Mouse (Mus musculus) liver, embryonic 14.5 days (tissue): ENCODE data around the gene Itpk1. TPM values are rescaled to one million over a fixed set of nuclear protein-coding genes. Genes with fewer than 3 reads are reported as not detected.

Experiments used
- ATAC-seq: fragments of 200-750 bp; cut with Nextera tagmentation; 2 replicates; pipeline ENCODE4 v1.8.0; 2017; ENCODE audit warnings: moderate number of reproducible peaks, mild to moderate bottlenecking, moderate library complexity; ENCODE audit not compliant: insufficient read depth
- DNase-seq, 3 experiments: peaks; one replicate each; pipeline ENCODE4 v3.0.0-alpha.2; 2012 to 2013; ENCODE audit warnings: low read depth in 3 of 3, low spot score in 3 of 3
- H3K27ac ChIP-seq: fragments of 300-500 bp; sonication (generic); 2 replicates; pipeline ENCODE4 v1.5.1; 2014; ENCODE audit warnings: moderate library complexity, mild to moderate bottlenecking, control low read depth, inconsistent platforms
- H3K27me3 ChIP-seq: fragments of 300-500 bp; sonication (generic); 2 replicates; pipeline ENCODE4 v1.6.1; 2014; ENCODE audit warnings: mild to moderate bottlenecking, low read length, moderate library complexity; ENCODE audit not compliant: control insufficient read depth, insufficient read depth
- H3K36me3 ChIP-seq: fragments of 300-500 bp; sonication (generic); replicated peaks from 2 replicates; pipeline ENCODE4 v1.6.1; 2014; ENCODE audit warnings: low read depth; ENCODE audit not compliant: control insufficient read depth, insufficient read depth
- H3K4me1 ChIP-seq, 2 experiments: fragments of 200-500 bp in 1 of 2; fragments of 300-500 bp in 1 of 2; sonication (generic) in 1 of 2; replicated peaks; 2 replicates each; pipeline ENCODE4 v1.6.1; 2012 to 2014; ENCODE audit warnings: antibody characterized with exemption in 1 of 2, inconsistent platforms in 1 of 2, low read length in 1 of 2; ENCODE audit not compliant: control insufficient read depth in 2 of 2, insufficient read depth in 2 of 2
- H3K4me2 ChIP-seq: fragments of 300-500 bp; sonication (generic); 2 replicates; pipeline ENCODE4 v1.6.1; 2014; ENCODE audit warnings: low read depth, mild to moderate bottlenecking, control low read depth, moderate library complexity
- H3K4me3 ChIP-seq, 2 experiments: fragments of 200-500 bp in 1 of 2; fragments of 300-500 bp in 1 of 2; sonication (generic) in 1 of 2; 2 replicates each; pipeline ENCODE4 v1.5.1; 2012 to 2014; ENCODE audit warnings: low read depth in 2 of 2, low read length in 2 of 2, mild to moderate bottlenecking in 2 of 2, control low read depth in 1 of 2, inconsistent platforms in 1 of 2, moderate library complexity in 1 of 2; ENCODE audit not compliant: insufficient read depth in 1 of 2
- H3K9ac ChIP-seq: fragments of 300-500 bp; sonication (generic); replicated peaks from 2 replicates; pipeline ENCODE4 v1.6.1; 2014; ENCODE audit warnings: mild to moderate bottlenecking, control low read depth, moderate library complexity
- H3K9me3 ChIP-seq: fragments of 300-500 bp; sonication (generic); 2 replicates; pipeline ENCODE4 v1.6.1; 2016; ENCODE audit warnings: low read length, mixed read lengths; ENCODE audit not compliant: control insufficient read depth
- CTCF ChIP-seq: IDR thresholded peaks from 2 replicates; pipeline ENCODE4 v1.5.1; 2016; ENCODE audit warnings: antibody characterized with exemption, low read depth, control low read depth
- EP300 ChIP-seq: IDR thresholded peaks from 2 replicates; pipeline ENCODE4 v1.6.1; 2016; ENCODE audit warnings: antibody characterized with exemption, low read depth
- WGBS: fragments of 180-500 bp; shearing (Covaris S2); extraction: QIAGEN DNeasy Blood & Tissue Kit; methylation state at CpG from one replicate; pipeline ENCODE4 v1.1.7; 2014; ENCODE audit not compliant: insufficient replicate concordance; 5-methylcytosine and 5-hydroxymethylcytosine counted together
- polyA plus RNA-seq, 2 experiments: library from polyadenylated mRNA; depleted of rRNA in 1 of 2; stranded (reverse) in 1 of 2; unstranded in 1 of 2; fragments of >200 nt; fragmentation: Nextera tagmentation in 1 of 2; extraction: Ambion mirVana in 1 of 2; gene quantifications; 2 replicates each; pipeline versions ENCODE4 v1.2.1 to v1.2.3; 2012 to 2014

Itpk1 gene
- polyA plus RNA-seq, 2 experiments = 2.3 to 2.4 TPM

DNA sequence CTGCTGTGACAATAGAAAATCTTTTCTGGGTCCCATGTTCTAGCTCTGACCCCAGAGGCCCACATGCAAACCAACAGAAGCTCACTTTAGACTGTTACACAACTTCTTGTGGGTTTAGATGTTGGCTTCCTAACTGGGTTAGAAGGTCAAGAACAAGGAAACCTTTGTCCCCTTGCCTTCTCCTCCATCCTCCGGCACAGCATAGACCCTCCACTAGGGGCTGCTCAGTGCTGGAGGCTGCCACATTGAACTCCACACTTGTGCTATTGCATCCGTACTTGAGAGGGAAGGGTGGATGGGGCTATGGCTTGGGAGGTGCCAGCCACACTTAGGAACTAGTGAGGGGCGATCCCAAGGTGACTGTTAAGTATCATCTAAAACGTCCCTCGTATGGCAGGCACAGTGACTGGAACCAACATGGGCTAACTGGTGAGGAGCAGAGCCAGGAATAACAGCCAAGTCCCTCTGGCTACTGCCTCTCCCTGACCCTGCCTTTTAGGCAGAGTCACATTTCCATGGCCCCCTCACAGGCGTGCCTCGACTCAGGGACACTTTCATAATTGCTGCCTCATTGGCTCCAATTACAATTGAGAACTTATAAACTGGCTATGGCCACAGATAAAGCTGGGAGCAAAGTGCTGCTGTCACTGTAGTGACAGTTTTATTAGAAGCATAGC is 87.7 kb downstream of the Itpk1 start:
- DNase-seq = no peak
- WGBS = 49% methylated on average over 7 of the region's 7 CpGs
- H3K27me3 ChIP-seq = no peaks in the 10 kb centered on the region
- no peak overlapping the region for H3K27ac ChIP-seq
- no peak overlapping the region for H3K9ac ChIP-seq
- no peak overlapping the region for H3K4me3 ChIP-seq
- H3K9me3 ChIP-seq = no peaks in the 10 kb centered on the region
- TF ChIP-seq CTCF (peak; percentile 36), EP300 (no peak)
- H3K4me1 ChIP-seq = peaks cover 0 to 3% of the 10 kb centered on the region in 2 experiments; a peak in 1 of 4 replicates
- H3K36me3 ChIP-seq = no peaks in the 10 kb centered on the region
- no peak for ATAC-seq
- H3K4me2 ChIP-seq = no peak overlapping the region

DNA sequence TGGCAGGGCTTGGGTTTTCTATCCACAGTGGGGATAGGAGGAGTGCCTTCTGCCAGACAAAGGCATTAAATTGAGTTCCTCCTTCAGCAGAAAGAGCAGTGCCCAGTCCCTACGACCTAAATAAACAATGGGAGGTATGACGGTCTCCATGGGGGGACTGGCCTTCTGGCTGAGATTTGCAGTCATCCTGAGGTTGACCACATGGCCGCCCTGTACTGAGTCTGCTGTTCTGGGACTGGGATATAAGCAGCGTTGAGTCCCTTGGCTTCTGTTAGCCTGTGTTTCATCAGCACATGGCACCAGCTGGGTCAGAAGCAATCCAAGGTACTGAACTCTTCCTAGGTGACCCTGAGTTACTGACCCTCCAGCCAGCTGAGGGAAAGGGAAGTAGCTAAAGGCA is 88.5 kb downstream of the Itpk1 start:
- H3K27me3 ChIP-seq = no peaks in the 10 kb centered on the region
- no peak overlapping the region for H3K4me3 ChIP-seq
- DNase-seq = no peak
- H3K36me3 ChIP-seq = no peaks in the 10 kb centered on the region
- no peak overlapping the region for H3K9ac ChIP-seq
- TF ChIP-seq CTCF = no peak
- no peak for TF ChIP-seq EP300
- no peaks in the 10 kb centered on the region for H3K9me3 ChIP-seq
- 48% methylated on average over 4 of the region's 4 CpGs for WGBS
- H3K4me2 ChIP-seq = no peak overlapping the region
- H3K27ac ChIP-seq = no peak overlapping the region
- peaks cover 0 to 3% of the 10 kb centered on the region in 2 experiments; a peak in 1 of 4 replicates for H3K4me1 ChIP-seq
- ATAC-seq = no peak

DNA sequence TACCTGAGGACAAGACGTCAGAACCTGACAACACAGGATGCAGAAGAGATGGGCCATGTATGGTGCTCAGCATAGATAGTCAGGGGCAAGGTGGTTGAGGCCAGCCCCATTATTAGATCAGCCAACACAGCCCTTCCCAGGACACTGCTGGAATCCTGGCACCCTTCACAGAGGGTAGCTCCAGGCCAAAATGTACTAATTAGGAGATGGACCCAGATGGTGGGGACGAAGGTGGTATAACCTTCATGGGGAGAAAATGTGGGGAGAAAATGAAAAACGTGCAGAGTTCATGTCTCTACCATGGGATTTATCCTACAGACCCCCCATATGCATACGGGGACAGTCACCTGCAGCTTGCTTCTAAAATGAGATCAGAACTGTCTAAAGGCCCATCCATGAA is 91.3 kb downstream of the Itpk1 start:
- no peaks in the 10 kb centered on the region for H3K27me3 ChIP-seq
- H3K4me2 ChIP-seq = no peak overlapping the region
- H3K36me3 ChIP-seq = no peaks in the 10 kb centered on the region
- H3K4me3 ChIP-seq = no peak overlapping the region
- 62% methylated on average over 4 of the region's 4 CpGs for WGBS
- no peak for TF ChIP-seq EP300
- H3K27ac ChIP-seq = no peak overlapping the region
- no peak for ATAC-seq
- H3K9me3 ChIP-seq = no peaks in the 10 kb centered on the region
- no peaks in the 10 kb centered on the region for H3K4me1 ChIP-seq
- no peak for DNase-seq
- H3K9ac ChIP-seq = no peak overlapping the region

DNA sequence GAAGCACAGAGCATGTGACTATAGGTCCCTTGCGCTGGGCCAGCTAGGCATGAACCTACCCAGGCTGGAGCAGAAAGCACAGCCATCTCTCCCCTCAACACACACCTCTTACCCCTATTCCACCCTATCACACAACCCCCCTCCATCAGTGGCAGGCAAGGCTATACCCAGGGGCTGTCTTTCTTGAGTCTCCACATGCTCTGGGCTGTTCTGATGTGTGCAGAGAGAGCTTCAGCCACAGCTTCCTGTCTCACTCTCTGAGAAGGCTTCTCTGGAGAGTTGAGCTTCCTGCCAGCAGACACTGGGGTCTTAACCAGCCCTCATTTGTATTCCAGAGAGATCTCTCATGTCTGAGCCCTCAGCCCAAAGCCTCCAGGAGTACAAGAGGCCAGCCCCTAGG is 92.3 kb downstream of the Itpk1 start:
- Histone ChIP-seq H3K4me3 (no peak overlapping the region), H3K27me3 (no peaks in the 10 kb centered on the region), H3K9me3 (no peaks in the 10 kb centered on the region), H3K4me2 (no peak overlapping the region), H3K36me3 (no peaks in the 10 kb centered on the region), H3K27ac (no peak overlapping the region), H3K9ac (no peak overlapping the region), H3K4me1 (no peaks in the 10 kb centered on the region)
- DNase-seq (no peak), ATAC-seq (no peak)
- 79% methylated on average over 1 of the region's 1 CpGs for WGBS
- TF ChIP-seq CTCF (no peak), EP300 (no peak)

DNA sequence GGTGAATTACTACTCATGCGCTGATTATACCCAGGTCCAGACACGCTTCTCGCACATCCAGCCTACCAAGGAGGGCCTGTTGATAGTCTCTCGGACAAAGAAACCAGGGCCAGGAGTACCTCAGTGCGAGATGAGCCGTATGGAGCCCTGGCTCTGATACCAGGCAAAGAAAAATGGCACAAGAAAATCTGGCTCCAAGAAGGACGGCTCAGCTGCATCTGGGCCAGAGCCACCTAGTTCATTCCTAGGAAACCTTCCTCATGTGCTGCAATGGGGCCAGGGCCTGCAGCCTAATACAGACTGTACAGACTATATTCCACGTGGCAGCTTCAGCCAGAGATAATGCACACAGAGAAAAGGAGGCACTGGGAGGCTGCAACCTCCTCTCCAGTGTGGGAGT is 93.8 kb downstream of the Itpk1 start:
- DNase-seq = no peak
- ATAC-seq = no peak
- 73% methylated on average over 8 of the region's 8 CpGs for WGBS
- no peaks in the 10 kb centered on the region for H3K27me3 ChIP-seq
- H3K4me2 ChIP-seq = no peak overlapping the region
- no peak overlapping the region for H3K4me3 ChIP-seq
- H3K9ac ChIP-seq = no peak overlapping the region
- H3K9me3 ChIP-seq = no peaks in the 10 kb centered on the region
- TF ChIP-seq CTCF = no peak
- no peak for TF ChIP-seq EP300
- no peaks in the 10 kb centered on the region for H3K4me1 ChIP-seq
- H3K27ac ChIP-seq = no peak overlapping the region
- H3K36me3 ChIP-seq = no peaks in the 10 kb centered on the region
